Mouse (Mus musculus) bone marrow, adult 2 months (tissue): Measurements from ENCODE around the gene Abhd5.

ENCODE experiments used
- CTCF ChIP-seq: fragments of 200-500 bp; IDR thresholded peaks from 2 replicates; pipeline ENCODE4 v1.5.1; 2011; ENCODE audit warnings: low read length, control low read depth; ENCODE audit not compliant: control insufficient read depth, insufficient read depth
- POLR2A ChIP-seq: fragments of 200-500 bp; IDR thresholded peaks from 2 replicates; pipeline ENCODE4 v1.6.1; 2011; ENCODE audit warnings: low read depth, mild to moderate bottlenecking, control low read depth, low read length, borderline replicate concordance; ENCODE audit not compliant: control insufficient read depth

- TF ChIP-seq CTCF (no peak), POLR2A (no peak)
Observed at GRCm38 (mm10) chr9:122354240-122354639, 2.8 kb downstream of the Abhd5 start.
